Mouse (Mus musculus): ENCODE measurements around the gene Rgl1.

DNA sequence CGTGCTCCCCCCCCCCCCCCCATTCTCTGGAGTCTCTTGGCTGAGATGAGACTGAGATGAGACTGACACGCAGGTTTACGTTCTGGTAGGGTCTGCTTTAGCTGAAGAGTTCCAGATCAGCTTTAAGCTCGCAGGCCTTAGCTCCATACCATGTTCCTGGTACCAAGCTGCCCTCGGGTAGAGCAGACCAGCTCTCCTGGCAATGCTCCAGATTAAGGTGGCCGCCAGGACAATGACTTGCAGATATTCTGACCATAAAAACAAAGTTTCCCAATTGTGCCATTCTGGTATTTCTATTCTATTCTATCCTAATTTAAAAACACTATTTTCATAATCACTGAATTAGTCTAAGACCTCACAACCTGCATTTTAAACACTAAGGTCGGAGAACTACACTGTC, 157.1 kb downstream of the Rgl1 start:
- no peak for TF ChIP-seq CTCF (IDR thresholded peaks at IDR 0.05; ENCODE audit: low read depth)
- TF ChIP-seq EP300 (IDR thresholded peaks at IDR 0.05; ENCODE audit: low read depth), result no peak
